Mouse (Mus musculus) heart, adult 2 months (tissue): Measurements from ENCODE around the gene Tex30.

Experiments used
- CTCF ChIP-seq: fragments of 200-600 bp; IDR thresholded peaks from 2 replicates; pipeline ENCODE4 v1.8.1; 2022; ENCODE audit warnings: antibody characterized with exemption, mild to moderate bottlenecking, moderate library complexity
- EP300 ChIP-seq: fragments of 200-500 bp; IDR thresholded peaks from 2 replicates; pipeline ENCODE4 v1.6.1; 2011; ENCODE audit warnings: low read depth, low read length, control low read depth; ENCODE audit not compliant: insufficient read depth
- POLR2A ChIP-seq: fragments of 200-500 bp; IDR thresholded peaks from 2 replicates; pipeline ENCODE4 v1.6.1; 2011; ENCODE audit warnings: mild to moderate bottlenecking, low read depth, low read length, control low read depth; ENCODE audit not compliant: insufficient read depth

GRCm38 (mm10) chr1:44142747-44143146, 40.5 kb upstream of the Tex30 start:
- TF ChIP-seq CTCF (no peak), POLR2A (no peak), EP300 (no peak)
